Mouse (Mus musculus): ENCODE data around the gene Spats2.
"Not testable (repeated sequence)": the region's sequence is repeated elsewhere in the genome, so short reads cannot be mapped to it uniquely, and the experiment has no call there.

The Spats2 gene

GRCm38 (mm10) chr15:99138389-99138788, 12.7 kb downstream of the Spats2 start:
- DNase-seq (ENCODE audit: low spot score): no peak

GRCm38 (mm10) chr15:99139669-99140068, 14.0 kb downstream of the Spats2 start:
- DNase-seq (ENCODE audit: low spot score): peak; percentile 24

GRCm38 (mm10) chr15:99150516-99150915, 24.8 kb downstream of the Spats2 start:
- DNase-seq (ENCODE audit: low spot score): no peak

- DNase-seq (ENCODE audit: low spot score): no peak
Measured at GRCm38 (mm10) chr15:99151324-99151723, 25.6 kb downstream of the Spats2 start.

GRCm38 (mm10) chr15:99153466-99153865, 27.8 kb downstream of the Spats2 start:
- DNase-seq (ENCODE audit: low spot score): no peak

GRCm38 (mm10) chr15:99154515-99154914, 28.8 kb downstream of the Spats2 start:
- not testable (repeated sequence) for DNase-seq (ENCODE audit: low spot score)

- DNase-seq (ENCODE audit: low spot score): no peak
Measured at GRCm38 (mm10) chr15:99163512-99164365, 38.0 kb downstream of the Spats2 start.

- no peak for DNase-seq (ENCODE audit: low spot score)
Measured at GRCm38 (mm10) chr15:99172131-99172530, 46.4 kb downstream of the Spats2 start.

GRCm38 (mm10) chr15:99179639-99180038, 53.9 kb downstream of the Spats2 start:
- DNase-seq (ENCODE audit: low spot score): no peak

GRCm38 (mm10) chr15:99184217-99184914, 58.6 kb downstream of the Spats2 start:
- no peak for DNase-seq (ENCODE audit: low spot score)

GRCm38 (mm10) chr15:99194358-99194757, 68.6 kb downstream of the Spats2 start:
- no peak for DNase-seq (ENCODE audit: low spot score)

GRCm38 (mm10) chr15:99195043-99195442, 69.3 kb downstream of the Spats2 start:
- DNase-seq (ENCODE audit: low spot score): no peak

GRCm38 (mm10) chr15:99198761-99199160, 73.0 kb downstream of the Spats2 start:
- peak; percentile 32 for DNase-seq (ENCODE audit: low spot score)

- DNase-seq (ENCODE audit: low spot score): no peak
Measured at GRCm38 (mm10) chr15:99205959-99206358, 80.2 kb downstream of the Spats2 start.

GRCm38 (mm10) chr15:99213183-99213582, 87.5 kb downstream of the Spats2 start:
- DNase-seq (ENCODE audit: low spot score): no peak

- no peak for DNase-seq (ENCODE audit: low spot score)
Measured at GRCm38 (mm10) chr15:99214941-99215340, 89.2 kb downstream of the Spats2 start.

GRCm38 (mm10) chr15:99215741-99216463, 90.2 kb downstream of the Spats2 start:
- DNase-seq (ENCODE audit: low spot score): no peak

- DNase-seq (ENCODE audit: low spot score): no peak
Measured at GRCm38 (mm10) chr15:99217630-99218029, 91.9 kb downstream of the Spats2 start.

- no peak for DNase-seq (ENCODE audit: low spot score)
Measured at GRCm38 (mm10) chr15:99221315-99221952, 95.7 kb downstream of the Spats2 start.

- no peak for DNase-seq (ENCODE audit: low spot score)
Measured at GRCm38 (mm10) chr15:99222794-99223584, 97.3 kb downstream of the Spats2 start.

GRCm38 (mm10) chr15:99223585-99224207, 98.0 kb downstream of the Spats2 start:
- DNase-seq (ENCODE audit: low spot score): peak; percentile 38

Measured in urinary bladder, postnatal 14 days (tissue).